Mouse (Mus musculus) heart, adult 11 months (tissue): ENCODE results near the gene Npepps.

Experiments
- DNase-seq: peaks from one replicate; pipeline ENCODE4 v3.0.0; 2022

The Npepps gene

GRCm38 (mm10) chr11:97185704-97186614 lies 94.5 kb downstream of the Npepps start:
- no peak for DNase-seq

- DNase-seq, result no peak
These were observed 95.6 kb downstream of the Npepps start for GRCm38 (mm10) chr11:97184875-97185274.

- DNase-seq, result no peak
These were observed 98.0 kb downstream of the Npepps start for GRCm38 (mm10) chr11:97182446-97182845.

GRCm38 (mm10) chr11:97181061-97181460 lies 99.4 kb downstream of the Npepps start:
- no peak for DNase-seq

- DNase-seq, result no peak
These were observed 102.2 kb downstream of the Npepps start for GRCm38 (mm10) chr11:97178198-97178597.

- no peak for DNase-seq
These were observed 103.6 kb downstream of the Npepps start for GRCm38 (mm10) chr11:97176851-97177250.

GRCm38 (mm10) chr11:97175499-97175898 lies 104.9 kb downstream of the Npepps start:
- no peak for DNase-seq

GRCm38 (mm10) chr11:97160341-97160740 lies 120.1 kb downstream of the Npepps start:
- no peak for DNase-seq

GRCm38 (mm10) chr11:97156999-97157398 lies 123.4 kb downstream of the Npepps start:
- DNase-seq, result no peak
